Mouse (Mus musculus) erythroblast, embryonic 14.5 days (primary cell): Measurements from ENCODE around the gene Igsf9. TPM values are rescaled to one million over a fixed set of nuclear protein-coding genes. Genes with fewer than 3 reads are reported as not detected.

Experiments
- H3K27me3 ChIP-seq: 2 replicates; pipeline ENCODE4 v1.6.1; 2012; ENCODE audit warnings: inconsistent platforms; ENCODE audit not compliant: control insufficient read depth
- H3K36me3 ChIP-seq: 2 replicates; pipeline ENCODE4 v1.6.1; 2012; ENCODE audit warnings: mild to moderate bottlenecking, inconsistent platforms; ENCODE audit not compliant: control insufficient read depth
- H3K4me1 ChIP-seq: 2 replicates; pipeline ENCODE4 v1.6.1; 2012; ENCODE audit warnings: inconsistent platforms; ENCODE audit not compliant: control insufficient read depth
- H3K4me3 ChIP-seq: replicated peaks from 2 replicates; pipeline ENCODE3; 2012; ENCODE audit warnings: moderate library complexity, mild to moderate bottlenecking, inconsistent platforms
- H3K9me3 ChIP-seq: 2 replicates; pipeline ENCODE4 v1.6.1; 2012; ENCODE audit warnings: low read length, inconsistent platforms, mixed read lengths; ENCODE audit not compliant: control insufficient read depth
- GATA1 ChIP-seq: IDR thresholded peaks from 2 replicates; pipeline ENCODE4 v1.6.1; 2012; ENCODE audit warnings: low read length, inconsistent platforms, mixed read lengths
- TAL1 ChIP-seq: IDR thresholded peaks from 3 replicates; pipeline ENCODE4 v1.6.1; 2012; ENCODE audit warnings: low read length, inconsistent platforms, mixed read lengths
- polyA plus RNA-seq: library from polyadenylated mRNA; stranded (reverse); fragments of >175 nt; gene quantifications from 2 replicates; pipeline ENCODE4 v1.2.3, GENCODE M21; 2012

Gene Igsf9
- polyA plus RNA-seq, 1 experiment, result not detected

GRCm38 (mm10) chr1:172520576-172521440 lies 39.2 kb downstream of the Igsf9 start, which contains the start of gene Cfap45:
TSS of gene Cfap45 (plus strand) at chr1:172520801.
- H3K4me1 ChIP-seq, result no peaks in the 10 kb centered on the region; the same call in 1 of the 2 replicates
- H3K9me3 ChIP-seq, result peaks cover 4% of the 10 kb centered on the region; the same call in 1 of the 2 replicates
- peaks cover 26% of the 10 kb centered on the region for H3K27me3 ChIP-seq
- H3K4me3 ChIP-seq, result no peak within 1 kb of the TSS
- TF ChIP-seq GATA1 (no peak), TAL1 (no peak)
- H3K36me3 ChIP-seq, result no peaks in the 10 kb centered on the region

DNA sequence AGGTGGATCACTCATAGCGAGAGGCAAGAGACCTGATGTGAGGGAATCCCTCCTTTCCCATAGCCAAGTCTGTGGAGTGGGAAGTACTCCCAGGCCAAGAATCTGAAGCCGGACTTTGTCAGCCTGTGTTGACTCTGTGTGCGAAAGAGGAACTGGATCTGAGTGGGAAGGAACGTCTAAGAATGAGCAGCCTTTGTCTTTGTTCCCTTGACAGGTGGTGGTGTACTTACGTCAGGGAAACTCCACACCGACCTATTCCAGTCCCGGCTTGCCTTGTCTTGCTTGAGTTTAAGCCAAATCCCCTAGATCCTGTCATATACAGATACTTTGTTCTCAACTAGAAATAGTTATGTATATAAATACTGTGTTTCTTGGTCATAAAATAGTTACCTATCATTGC lies 40.9 kb downstream of the Igsf9 start:
- Histone ChIP-seq H3K36me3 (no peaks in the 10 kb centered on the region), H3K27me3 (peaks cover 43% of the 10 kb centered on the region), H3K4me3 (no peak overlapping the region)

GRCm38 (mm10) chr1:172523699-172524101 lies 42.1 kb downstream of the Igsf9 start:
- no peaks in the 10 kb centered on the region for H3K9me3 ChIP-seq
- H3K27me3 ChIP-seq, result peaks cover 48% of the 10 kb centered on the region
- H3K36me3 ChIP-seq, result no peaks in the 10 kb centered on the region
- peaks cover 2% of the 10 kb centered on the region for H3K4me1 ChIP-seq
- TF ChIP-seq GATA1 (no peak), TAL1 (no peak)
- no peak overlapping the region for H3K4me3 ChIP-seq

More for the DNA sequence above, 40.9 kb downstream of the Igsf9 start:
- peaks cover 2% of the 10 kb centered on the region for H3K4me1 ChIP-seq
- TF ChIP-seq TAL1, result no peak
- no peak for TF ChIP-seq GATA1
- peaks cover 2% of the 10 kb centered on the region; the same call in 1 of the 2 replicates for H3K9me3 ChIP-seq

GRCm38 (mm10) chr1:172525027-172525764 lies 43.6 kb downstream of the Igsf9 start:
- no peak for TF ChIP-seq GATA1
- Histone ChIP-seq H3K4me3 (no peak overlapping the region), H3K4me1 (peaks cover 2% of the 10 kb centered on the region), H3K27me3 (peaks cover 48% of the 10 kb centered on the region), H3K36me3 (no peaks in the 10 kb centered on the region), H3K9me3 (no peaks in the 10 kb centered on the region)

DNA sequence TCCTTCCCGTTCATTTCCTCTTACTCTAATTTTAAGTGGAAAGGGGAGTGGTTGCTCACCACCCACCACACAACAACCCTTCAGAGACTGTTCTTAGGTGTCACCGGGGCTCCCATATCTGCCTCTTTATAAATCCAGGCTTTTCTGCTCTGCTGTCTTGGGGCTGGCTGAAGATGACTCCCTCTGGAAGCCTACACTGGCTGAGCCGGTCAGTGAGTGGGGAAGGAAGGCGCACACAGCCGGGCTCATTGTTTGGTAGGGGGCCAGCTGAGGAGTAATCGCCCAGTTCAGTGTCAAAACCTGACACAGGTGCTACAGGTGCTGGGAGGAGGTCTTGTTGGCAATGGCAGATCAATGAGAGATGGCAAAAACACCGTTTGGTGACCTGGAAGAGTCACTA lies 44.4 kb downstream of the Igsf9 start:
- TF ChIP-seq TAL1 (no peak), GATA1 (no peak)
- H3K36me3 ChIP-seq, result no peaks in the 10 kb centered on the region
- peaks cover 46% of the 10 kb centered on the region for H3K27me3 ChIP-seq
- peaks cover 2% of the 10 kb centered on the region for H3K4me1 ChIP-seq
- no peaks in the 10 kb centered on the region for H3K9me3 ChIP-seq
- H3K4me3 ChIP-seq, result no peak overlapping the region

GRCm38 (mm10) chr1:172526380-172527081 lies 44.9 kb downstream of the Igsf9 start:
- no peak for TF ChIP-seq TAL1
- no peak for TF ChIP-seq GATA1
- Histone ChIP-seq H3K36me3 (no peaks in the 10 kb centered on the region), H3K4me1 (peaks cover 2% of the 10 kb centered on the region), H3K27me3 (peaks cover 46% of the 10 kb centered on the region), H3K9me3 (no peaks in the 10 kb centered on the region), H3K4me3 (no peak overlapping the region)

DNA sequence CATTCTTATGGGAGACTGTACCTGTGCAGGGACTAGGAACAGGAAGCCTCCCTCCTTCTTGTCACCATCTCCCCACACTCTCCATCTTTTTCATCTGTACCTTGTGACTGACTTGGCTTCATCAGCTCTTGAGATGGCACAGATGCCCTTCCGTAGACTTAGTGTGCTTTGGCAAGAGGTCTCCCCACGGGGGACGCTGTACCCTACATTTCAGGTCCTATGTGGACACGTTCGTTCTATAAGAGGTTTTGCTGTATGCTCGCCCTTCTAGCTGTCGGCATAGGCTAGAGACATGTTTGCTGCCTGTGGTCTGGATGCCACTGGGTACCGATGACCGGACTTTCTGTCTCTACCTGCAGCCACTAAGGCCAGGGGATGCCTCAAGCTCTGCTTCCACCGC lies 45.8 kb downstream of the Igsf9 start:
- no peak overlapping the region for H3K4me3 ChIP-seq

DNA sequence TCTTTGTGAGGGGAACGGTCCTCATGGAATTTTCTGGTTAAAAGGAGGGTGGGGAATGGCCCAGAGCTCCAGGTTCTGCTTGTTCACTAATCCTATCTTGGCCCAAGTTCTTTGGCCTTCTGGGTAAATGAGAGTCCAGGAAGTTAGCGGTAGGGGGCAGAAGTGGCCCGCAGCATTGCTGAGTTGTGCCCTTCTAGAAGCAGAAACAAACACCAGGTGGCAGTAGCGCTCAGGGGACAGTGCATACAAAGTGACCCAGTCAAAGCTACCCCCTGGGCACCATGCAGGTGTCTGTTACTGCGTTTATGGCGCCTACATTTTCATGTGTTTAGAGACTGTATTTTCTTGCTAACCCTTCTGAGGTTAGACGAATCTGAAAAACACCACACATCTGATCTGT lies 47.1 kb downstream of the Igsf9 start:
- H3K27me3 ChIP-seq, result peaks cover 60% of the 10 kb centered on the region
- peaks cover 2% of the 10 kb centered on the region for H3K4me1 ChIP-seq
- no peak overlapping the region for H3K4me3 ChIP-seq
- no peak for TF ChIP-seq TAL1
- no peak for TF ChIP-seq GATA1
- no peaks in the 10 kb centered on the region for H3K9me3 ChIP-seq
- no peaks in the 10 kb centered on the region for H3K36me3 ChIP-seq

More for the DNA sequence above, 45.8 kb downstream of the Igsf9 start:
- H3K4me1 ChIP-seq, result peaks cover 2% of the 10 kb centered on the region
- TF ChIP-seq TAL1, result no peak
- peaks cover 55% of the 10 kb centered on the region for H3K27me3 ChIP-seq
- H3K36me3 ChIP-seq, result no peaks in the 10 kb centered on the region
- no peaks in the 10 kb centered on the region for H3K9me3 ChIP-seq
